Mouse (Mus musculus) heart, embryonic 13.5 days (tissue): ENCODE results near the gene Cbx2. TPM values are rescaled to one million over a fixed set of nuclear protein-coding genes. Genes with fewer than 3 reads are reported as not detected.

ENCODE experiments used
- ATAC-seq: fragments of 200-750 bp; cut with Nextera tagmentation; 2 replicates; pipeline ENCODE4 v1.8.0; 2017; ENCODE audit warnings: moderate TSS enrichment; ENCODE audit not compliant: insufficient number of reproducible peaks, low FRiP score, low TSS enrichment; ENCODE audit errors: extremely low read depth
- H3K27ac ChIP-seq: fragments of 300-500 bp; sonication (generic); replicated peaks from 2 replicates; pipeline ENCODE4 v1.5.1; 2015; ENCODE audit warnings: moderate library complexity, mild to moderate bottlenecking, inconsistent platforms
- H3K27me3 ChIP-seq: fragments of 300-500 bp; sonication (generic); replicated peaks from 2 replicates; pipeline ENCODE4 v1.6.1; 2015; ENCODE audit warnings: mild to moderate bottlenecking, inconsistent platforms
- H3K36me3 ChIP-seq: fragments of 300-500 bp; sonication (generic); 2 replicates; pipeline ENCODE4 v1.6.1; 2015; ENCODE audit warnings: mild to moderate bottlenecking, inconsistent platforms
- H3K4me1 ChIP-seq: fragments of 300-500 bp; sonication (generic); 2 replicates; pipeline ENCODE4 v1.6.1; 2015; ENCODE audit warnings: inconsistent platforms
- H3K4me2 ChIP-seq: fragments of 300-500 bp; sonication (generic); 2 replicates; pipeline ENCODE4 v1.6.1; 2015; ENCODE audit warnings: inconsistent platforms, mild to moderate bottlenecking, moderate library complexity
- H3K4me3 ChIP-seq: fragments of 300-500 bp; sonication (generic); 2 replicates; pipeline ENCODE4 v1.5.1; 2015; ENCODE audit warnings: moderate library complexity, mild to moderate bottlenecking, inconsistent platforms
- H3K9ac ChIP-seq: fragments of 300-500 bp; sonication (generic); 2 replicates; pipeline ENCODE4 v1.6.1; 2015; ENCODE audit warnings: inconsistent platforms, mild to moderate bottlenecking, moderate library complexity
- H3K9me3 ChIP-seq: fragments of 300-500 bp; sonication (generic); 2 replicates; pipeline ENCODE4 v1.6.1; 2016; ENCODE audit warnings: inconsistent platforms
- WGBS: fragments of 180-500 bp; shearing (Covaris S2); methylation state at CpG from one replicate; pipeline ENCODE4 v1.1.7; 2015; ENCODE audit warnings: mixed read lengths; 5-methylcytosine and 5-hydroxymethylcytosine counted together
- polyA plus RNA-seq: library from polyadenylated mRNA; unstranded; fragments of >200 nt; fragmentation: Nextera tagmentation; extraction: Ambion mirVana; gene quantifications from 2 replicates; pipeline ENCODE4 v1.2.1, GENCODE M21; 2015

The Cbx2 gene
- polyA plus RNA-seq, 1 experiment from 2014 or later, result 18.9 TPM

DNA sequence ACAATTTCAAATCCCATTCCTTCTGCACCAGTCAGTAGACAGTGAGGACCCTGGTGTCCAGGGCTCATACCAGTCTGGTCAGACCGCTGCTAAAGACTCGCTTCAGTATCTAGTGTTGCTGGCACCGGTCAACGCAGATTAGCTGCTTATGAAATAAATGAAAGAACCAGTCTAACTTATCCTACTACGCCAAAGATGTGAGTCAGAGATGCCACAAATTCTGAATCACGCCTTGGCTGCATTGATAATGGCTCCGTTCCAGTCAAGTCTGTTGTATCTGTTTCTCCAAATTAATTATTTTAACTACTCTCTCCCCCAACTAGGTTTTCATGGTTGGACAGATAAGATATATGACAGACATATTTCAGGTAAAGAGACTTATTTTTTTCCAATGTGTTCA, 1.6 kb upstream of the Cbx2 start:
- no peak overlapping the region for H3K9ac ChIP-seq
- H3K36me3 ChIP-seq, result no peaks in the 10 kb centered on the region
- H3K4me2 ChIP-seq, result no peak overlapping the region
- no peak overlapping the region for H3K27ac ChIP-seq
- H3K4me1 ChIP-seq, result peaks cover 31% of the 10 kb centered on the region
- H3K9me3 ChIP-seq, result no peaks in the 10 kb centered on the region
- peaks cover 49% of the 10 kb centered on the region for H3K27me3 ChIP-seq
- ATAC-seq, result no peak
- H3K4me3 ChIP-seq, result no peak overlapping the region
- 85% methylated on average over 7 of the region's 7 CpGs for WGBS

DNA sequence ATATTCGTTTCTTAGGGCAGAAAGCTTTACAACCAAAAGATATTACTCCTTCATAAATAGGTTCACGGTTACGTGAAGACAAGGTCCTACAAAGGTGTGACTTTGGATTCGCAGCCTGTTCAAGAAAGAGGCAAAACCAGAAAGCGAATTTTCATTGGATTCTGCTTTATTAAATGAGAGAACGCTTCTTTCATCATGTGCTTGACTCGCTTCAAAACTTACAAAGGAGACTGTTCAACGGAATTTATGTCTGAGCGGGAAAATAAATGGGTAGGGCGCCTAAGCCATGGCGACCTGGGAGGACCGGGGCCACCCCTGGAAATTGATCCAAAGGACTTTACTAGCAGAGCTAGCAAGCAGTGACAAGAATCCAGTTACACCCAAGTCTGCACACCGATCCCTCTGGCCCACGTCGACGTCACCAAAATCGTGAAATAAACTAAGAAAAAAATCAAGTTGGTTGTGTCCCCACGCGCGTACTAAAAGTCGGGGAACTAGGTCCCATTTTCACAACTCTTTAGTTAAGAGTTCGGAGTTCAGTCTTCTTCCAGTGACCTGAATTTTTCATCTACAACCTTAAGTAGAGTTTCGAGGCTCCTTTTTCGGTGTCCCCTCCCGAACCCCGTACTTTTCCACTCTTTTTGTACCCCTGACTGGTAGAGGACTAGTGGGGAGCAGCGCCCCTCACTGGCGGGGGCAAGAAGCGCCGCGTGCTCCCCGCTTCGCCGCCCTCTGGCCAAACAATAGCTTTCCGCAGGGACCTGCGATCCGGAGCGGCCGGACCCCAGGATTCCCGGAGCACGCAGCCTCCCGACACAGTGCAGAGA, 481 bp upstream of the Cbx2 start:
- 5% methylated on average over 42 of the region's 42 CpGs for WGBS

DNA sequence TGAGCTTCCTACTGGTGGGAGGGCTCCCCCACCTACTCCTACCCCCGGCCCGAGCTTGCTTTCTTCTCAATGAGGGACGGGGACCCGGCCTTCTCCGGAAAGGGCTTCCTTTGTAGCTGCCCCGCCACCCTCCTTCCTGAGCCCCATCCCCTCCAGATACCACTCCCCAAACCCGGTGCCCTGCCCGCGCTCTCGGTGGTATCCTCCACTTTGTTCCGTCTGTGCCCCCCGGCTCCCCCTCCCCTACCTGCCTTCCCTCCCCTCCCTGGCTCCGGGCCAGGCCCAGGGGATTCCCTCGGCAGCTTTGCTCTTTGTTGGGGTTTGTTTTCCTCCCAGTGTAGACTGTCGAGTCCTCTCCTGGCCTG, 836 bp downstream of the Cbx2 start:
- Histone ChIP-seq H3K9me3 (no peaks in the 10 kb centered on the region), H3K4me1 (peaks cover 40% of the 10 kb centered on the region), H3K9ac (peak overlapping the region; percentile 88), H3K4me2 (peak overlapping the region; percentile 76), H3K27me3 (peaks cover 38% of the 10 kb centered on the region), H3K27ac (peak overlapping the region; percentile 78), H3K4me3 (peak overlapping the region; percentile 77), H3K36me3 (peaks cover 23% of the 10 kb centered on the region)
- ATAC-seq, result no peak
- 2% methylated on average over 15 of the region's 15 CpGs for WGBS

More for the DNA sequence above, 481 bp upstream of the Cbx2 start:
- H3K4me3 ChIP-seq, result peak overlapping the region; percentile 77
- peaks cover 40% of the 10 kb centered on the region for H3K4me1 ChIP-seq
- H3K27ac ChIP-seq, result peak overlapping the region; percentile 18; the same call in 1 of the 2 replicates
- peaks cover 48% of the 10 kb centered on the region for H3K27me3 ChIP-seq
- H3K9ac ChIP-seq, result peak overlapping the region; percentile 88
- H3K9me3 ChIP-seq, result no peaks in the 10 kb centered on the region
- H3K36me3 ChIP-seq, result peaks cover 10% of the 10 kb centered on the region
- ATAC-seq, result no peak
- peak overlapping the region; percentile 76 for H3K4me2 ChIP-seq

DNA sequence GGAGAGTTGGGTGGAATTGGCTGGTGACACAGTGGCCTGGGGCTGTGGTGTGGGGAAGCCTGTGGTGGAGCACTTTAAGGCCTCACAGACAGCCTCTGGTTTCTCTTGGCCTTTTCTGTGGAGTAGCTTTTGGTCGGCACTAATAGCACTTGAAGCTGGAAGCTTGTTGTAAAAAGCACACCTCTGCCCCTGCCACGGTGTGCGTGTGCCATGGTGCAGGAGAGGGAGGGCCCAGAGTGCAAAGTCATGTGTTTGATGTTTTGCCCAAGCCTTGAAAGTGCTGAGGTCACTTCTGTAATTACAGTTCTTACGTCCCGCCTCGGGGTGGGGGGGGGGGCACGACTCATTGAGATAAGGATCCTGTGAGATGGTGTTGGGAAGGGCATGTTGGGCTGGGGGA, 1.5 kb downstream of the Cbx2 start:
- H3K4me3 ChIP-seq, result peak overlapping the region; percentile 77
- H3K9ac ChIP-seq, result peak overlapping the region; percentile 88
- ATAC-seq, result no peak
- peaks cover 32% of the 10 kb centered on the region for H3K27me3 ChIP-seq
- peaks cover 40% of the 10 kb centered on the region for H3K4me1 ChIP-seq
- peak overlapping the region; percentile 76 for H3K4me2 ChIP-seq
- no peaks in the 10 kb centered on the region for H3K9me3 ChIP-seq
- whole genome bisulfite sequencing, result 12% methylated on average over 7 of the region's 7 CpGs
- H3K36me3 ChIP-seq, result peaks cover 29% of the 10 kb centered on the region
- peak overlapping the region; percentile 78 for H3K27ac ChIP-seq

DNA sequence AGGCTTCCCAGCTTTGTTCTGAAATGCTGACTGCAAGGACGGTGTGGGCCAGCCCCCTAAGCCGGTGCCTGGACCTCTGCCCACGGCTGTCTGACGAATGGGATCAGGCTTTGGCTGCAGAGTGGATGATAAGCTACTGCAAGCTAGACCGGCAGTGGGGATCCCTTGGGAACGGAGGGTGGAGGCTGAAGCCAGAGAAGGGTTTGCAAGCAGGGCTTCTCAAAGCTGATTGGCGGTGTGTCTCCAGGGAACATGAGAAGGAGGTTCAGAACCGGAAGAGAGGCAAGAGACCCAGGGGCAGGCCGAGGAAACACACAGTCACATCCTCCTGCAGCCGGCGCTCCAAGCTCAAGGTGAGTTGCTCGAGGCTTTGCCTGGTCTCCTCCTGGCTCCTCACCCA, 3.4 kb downstream of the Cbx2 start:
- no peak for ATAC-seq
- peak overlapping the region; percentile 76 for H3K4me2 ChIP-seq
- 16% methylated on average over 12 of the region's 12 CpGs for WGBS
- peak overlapping the region; percentile 88 for H3K9ac ChIP-seq
- H3K4me3 ChIP-seq, result peak overlapping the region; percentile 14; the same call in 1 of the 2 replicates
- peak overlapping the region; percentile 65 for H3K27ac ChIP-seq
- peaks cover 40% of the 10 kb centered on the region for H3K4me1 ChIP-seq
- H3K36me3 ChIP-seq, result peaks cover 48% of the 10 kb centered on the region
- peaks cover 13% of the 10 kb centered on the region for H3K27me3 ChIP-seq
- H3K9me3 ChIP-seq, result no peaks in the 10 kb centered on the region

DNA sequence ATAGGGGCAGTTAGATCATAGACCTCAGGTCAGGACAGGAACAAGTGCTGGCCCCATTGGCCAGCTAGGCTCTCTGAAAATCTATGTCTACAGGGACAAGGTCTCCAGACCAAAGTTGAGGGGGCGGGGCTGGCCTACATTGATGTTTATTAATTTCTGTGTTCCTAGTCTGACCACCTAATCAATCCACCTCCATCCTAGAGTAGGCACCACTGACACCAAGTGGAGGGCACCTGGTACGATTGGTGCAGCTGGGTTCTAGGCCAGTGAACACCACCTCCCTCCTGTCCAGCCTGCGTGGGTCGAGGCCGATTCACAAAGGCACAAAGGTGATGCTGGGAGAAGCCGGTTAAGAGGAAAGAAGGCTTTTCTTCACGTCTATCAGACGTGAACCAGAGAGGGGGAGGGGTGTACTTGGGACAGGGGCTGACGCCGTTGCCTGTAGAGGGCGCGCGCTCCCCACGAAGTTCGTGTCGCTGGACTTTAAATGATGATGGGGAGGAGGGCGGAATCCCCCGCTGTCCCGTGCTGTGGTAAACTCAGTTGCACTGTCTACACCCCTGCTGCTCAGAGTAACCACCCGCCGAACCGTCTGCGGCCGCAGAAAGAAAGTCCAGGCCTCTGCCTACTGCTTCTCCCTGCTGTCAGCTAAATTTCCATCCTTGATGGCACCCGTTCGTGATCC, 11.3 kb downstream of the Cbx2 start:
- no peak overlapping the region for H3K27ac ChIP-seq
- H3K9me3 ChIP-seq, result no peaks in the 10 kb centered on the region
- under 1% methylated on average over 26 of the region's 26 CpGs for WGBS
- peaks cover 41% of the 10 kb centered on the region for H3K4me1 ChIP-seq
- H3K27me3 ChIP-seq, result peaks cover 61% of the 10 kb centered on the region
- peaks cover 28% of the 10 kb centered on the region for H3K36me3 ChIP-seq
- peak overlapping the region; percentile 35 for H3K4me3 ChIP-seq
- peak overlapping the region; percentile 62 for H3K4me2 ChIP-seq
- ATAC-seq, result no peak
- H3K9ac ChIP-seq, result peak overlapping the region; percentile 48; the same call in 1 of the 2 replicates

DNA sequence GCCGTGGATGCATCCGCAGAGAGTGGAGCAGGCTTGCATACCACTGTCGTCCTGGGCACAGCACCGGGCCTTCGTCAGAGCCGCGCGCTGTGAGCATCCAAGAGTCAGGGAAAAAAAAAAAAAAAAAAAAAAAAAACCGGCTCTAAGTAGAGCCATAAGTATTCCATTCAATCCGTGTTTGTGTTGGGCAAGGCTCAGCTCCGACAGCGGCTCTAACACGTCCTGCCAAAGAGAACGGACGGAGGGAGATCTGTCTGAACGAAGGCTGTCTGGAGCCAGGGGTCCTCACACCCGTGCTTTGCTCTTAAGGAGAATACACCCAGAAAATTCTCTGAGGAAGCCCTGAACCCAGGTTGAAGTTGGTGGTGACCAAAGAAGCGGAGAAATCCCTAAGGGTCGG, 11.9 kb downstream of the Cbx2 start:
- no peak overlapping the region for H3K27ac ChIP-seq
- H3K9me3 ChIP-seq, result no peaks in the 10 kb centered on the region
- peak overlapping the region; percentile 48; the same call in 1 of the 2 replicates for H3K9ac ChIP-seq
- no peak for ATAC-seq
- WGBS, result under 1% methylated on average over 19 of the region's 19 CpGs
- H3K4me2 ChIP-seq, result peak overlapping the region; percentile 62
- H3K4me3 ChIP-seq, result peak overlapping the region; percentile 35
- peaks cover 27% of the 10 kb centered on the region for H3K36me3 ChIP-seq
- peaks cover 67% of the 10 kb centered on the region for H3K27me3 ChIP-seq
- peaks cover 47% of the 10 kb centered on the region for H3K4me1 ChIP-seq

DNA sequence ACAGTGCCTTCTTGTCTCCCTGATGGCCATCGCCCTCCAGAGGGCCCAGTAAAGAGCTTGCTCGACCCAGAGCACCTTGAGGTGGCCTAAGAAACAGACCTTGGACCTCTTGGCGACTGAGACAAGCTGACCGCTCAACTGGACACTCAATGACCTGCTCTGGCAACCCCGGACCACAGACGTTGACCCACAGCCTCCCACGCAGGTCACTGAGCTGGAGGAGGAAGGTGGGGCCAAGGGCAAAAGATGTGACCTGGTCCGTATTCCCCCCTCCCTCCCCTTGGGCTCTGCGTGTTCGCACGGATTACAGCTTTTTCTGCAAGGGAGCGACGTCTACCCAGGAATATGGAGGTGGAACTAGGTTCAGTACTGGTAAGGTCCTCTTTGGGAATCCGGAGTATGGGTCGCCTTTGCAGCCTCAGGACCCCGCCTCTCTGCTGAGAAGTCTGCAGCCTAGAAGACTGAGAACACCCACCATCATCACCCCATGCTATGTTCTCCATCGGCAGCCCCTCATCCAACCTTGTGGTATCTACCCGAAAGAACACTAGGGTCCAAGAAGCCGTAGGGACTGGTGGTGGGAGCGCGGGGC, 12.4 kb downstream of the Cbx2 start:
- peak overlapping the region; percentile 35 for H3K4me3 ChIP-seq
- no peak overlapping the region for H3K27ac ChIP-seq
- H3K27me3 ChIP-seq, result peaks cover 67% of the 10 kb centered on the region
- H3K9ac ChIP-seq, result no peak overlapping the region
- H3K4me2 ChIP-seq, result peak overlapping the region; percentile 62; the same call in 1 of the 2 replicates
- no peak for ATAC-seq
- peaks cover 53% of the 10 kb centered on the region for H3K4me1 ChIP-seq
- WGBS, result 1% methylated on average over 21 of the region's 21 CpGs
- H3K9me3 ChIP-seq, result no peaks in the 10 kb centered on the region
- peaks cover 21% of the 10 kb centered on the region for H3K36me3 ChIP-seq

DNA sequence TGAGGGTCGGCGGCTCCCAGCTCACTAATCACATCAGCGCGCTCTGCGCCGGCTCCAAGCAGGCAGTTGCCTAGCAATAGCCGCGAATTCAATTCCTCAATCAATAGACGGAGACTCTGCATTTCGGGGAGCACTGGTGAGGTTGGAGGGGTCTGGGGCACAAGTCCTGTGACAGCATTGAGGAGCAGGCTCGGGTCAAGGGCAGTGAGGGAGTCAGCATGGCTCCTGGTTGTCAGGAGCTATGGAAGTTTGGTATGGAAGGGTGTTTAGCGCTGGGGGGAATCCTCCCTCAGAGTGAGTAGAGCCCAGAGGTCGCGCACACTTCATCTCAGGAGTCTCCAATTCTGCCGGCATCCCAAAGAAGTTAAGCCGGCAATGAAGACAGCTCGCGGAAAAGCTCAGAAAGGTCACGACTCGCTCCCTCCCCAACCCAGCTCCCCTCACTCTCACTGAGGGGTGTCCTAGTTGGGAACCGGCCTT, 13.0 kb downstream of the Cbx2 start:
- Histone ChIP-seq H3K4me2 (peak overlapping the region; percentile 17; the same call in 1 of the 2 replicates), H3K9ac (no peak overlapping the region), H3K27ac (no peak overlapping the region), H3K27me3 (peaks cover 67% of the 10 kb centered on the region), H3K36me3 (peaks cover 16% of the 10 kb centered on the region), H3K4me3 (0 out of 2 replicates have a peak overlapping the region, but pooled peaks have one; percentile 35), H3K9me3 (no peaks in the 10 kb centered on the region), H3K4me1 (peaks cover 54% of the 10 kb centered on the region)
- ATAC-seq, result no peak
- WGBS, result 2% methylated on average over 21 of the region's 21 CpGs

DNA sequence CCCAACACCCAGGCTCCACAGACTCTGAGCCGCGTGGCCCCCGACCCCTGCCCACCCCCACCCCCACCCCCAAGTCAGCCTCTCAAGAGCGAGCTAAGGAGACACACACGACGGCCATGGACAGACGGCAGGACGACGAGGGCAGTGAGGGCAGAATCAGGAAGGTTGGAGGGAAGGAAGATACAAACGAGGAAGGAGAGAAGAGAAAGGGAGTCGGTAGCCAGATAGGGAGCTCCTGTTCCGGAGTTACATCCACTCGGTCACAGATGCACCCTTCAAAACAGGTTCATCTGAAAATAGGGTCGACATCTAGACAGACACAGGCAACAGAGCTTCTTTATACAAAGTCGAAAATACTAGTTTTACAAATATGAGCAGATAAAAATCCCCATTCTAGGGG, 13.7 kb downstream of the Cbx2 start:
- Histone ChIP-seq H3K36me3 (peaks cover 12% of the 10 kb centered on the region), H3K9ac (no peak overlapping the region), H3K4me1 (peaks cover 56% of the 10 kb centered on the region), H3K9me3 (no peaks in the 10 kb centered on the region), H3K27me3 (peaks cover 69% of the 10 kb centered on the region), H3K4me3 (peak overlapping the region; percentile 62), H3K4me2 (peak overlapping the region; percentile 92), H3K27ac (no peak overlapping the region)
- WGBS, result 3% methylated on average over 15 of the region's 15 CpGs
- no peak for ATAC-seq
